Mouse (Mus musculus): Measurements from ENCODE around the gene Znrf1. TPM values are rescaled to one million over a fixed set of nuclear protein-coding genes. Genes with fewer than 3 reads are reported as not detected.

Gene Znrf1
- total and polyA plus RNA-seq, 3 experiments: 9.3 to 21.2 (median 9.5) TPM

DNA sequence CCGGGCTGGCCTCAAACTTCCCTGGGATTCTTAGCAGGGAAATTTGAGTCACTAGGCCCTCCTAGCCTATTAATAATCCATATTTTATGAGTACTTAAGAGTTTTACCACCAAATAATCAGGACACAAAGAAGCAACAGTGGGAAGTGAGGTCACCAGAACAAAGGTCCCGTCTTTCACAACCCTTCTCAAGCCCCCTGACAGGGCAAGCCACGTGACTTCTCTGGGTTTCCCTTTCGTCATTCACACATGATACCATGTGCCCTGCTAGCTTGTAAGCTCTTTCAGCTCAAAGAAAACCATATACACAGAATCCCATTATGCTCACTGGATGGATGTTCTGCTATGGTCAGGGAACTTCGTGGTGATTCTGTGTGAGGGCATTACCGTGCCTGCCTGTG, 81.9 kb downstream of the Znrf1 start:
- no peaks in the 10 kb centered on the region for H3K27me3 ChIP-seq (replicated peaks)
- in situ Hi-C loops (cut with MboI; ENCODE audit: low pct_ligation_motif_present, low pct_unique_long_range_greater_than_20kb, low sequenced_read_pairs): no loop called here
- H3K4me2 ChIP-seq (ENCODE audit: insufficient read depth, low read depth, poor library complexity, severe bottlenecking): no peak overlapping the region
- DNase-seq (ENCODE audit: extremely low read depth): no peak
- H3K79me2 ChIP-seq (replicated peaks; ENCODE audit: control insufficient read depth, extremely low read depth, insufficient read depth, poor library complexity, severe bottlenecking): no peaks in the 10 kb centered on the region
- no peaks in the 10 kb centered on the region for H3K4me1 ChIP-seq (ENCODE audit: control insufficient read depth in 1 of 2, insufficient read depth in 2 of 2)
- no peak for TF ChIP-seq CTCF (conservative IDR thresholded peaks at IDR 0.05 in 1 of 2, IDR thresholded peaks at IDR 0.05 in 1 of 2; ENCODE audit: low read depth in 2 of 2, low read length in 2 of 2)
- TF ChIP-seq POLR2AphosphoS2 (IDR thresholded peaks at IDR 0.05; ENCODE audit: low read depth, low read length): no peak
- no peak for TF ChIP-seq RAD21 (IDR thresholded peaks at IDR 0.05; ENCODE audit: low read depth, low read length)
- TF ChIP-seq NRF1 (IDR thresholded peaks at IDR 0.05; ENCODE audit: low read depth, low read length): no peak
- no peak for TF ChIP-seq ZC3H11A (IDR thresholded peaks at IDR 0.05; ENCODE audit: low read depth, low read length)
- no peak for TF ChIP-seq NELFE (IDR thresholded peaks at IDR 0.05; ENCODE audit: low read depth, low read length)
- TF ChIP-seq BHLHE40 (IDR thresholded peaks at IDR 0.05; ENCODE audit: low read depth, low read length): no peak
- no peak for TF ChIP-seq EP300 (IDR thresholded peaks at IDR 0.05; ENCODE audit: low read length)
- TF ChIP-seq POLR2A (IDR thresholded peaks at IDR 0.05; ENCODE audit: low read depth, low read length): no peak
- no peak for TF ChIP-seq JUN (IDR thresholded peaks at IDR 0.05; ENCODE audit: insufficient read depth, low read depth, low read length)
- no peak for TF ChIP-seq MAFK (IDR thresholded peaks at IDR 0.05; ENCODE audit: insufficient replicate concordance, low read length)
- TF ChIP-seq MAZ (IDR thresholded peaks at IDR 0.05; ENCODE audit: low read depth, low read length): no peak
- TF ChIP-seq PAX5 (IDR thresholded peaks at IDR 0.05; ENCODE audit: low read length): no peak
- TF ChIP-seq SIN3A (IDR thresholded peaks at IDR 0.05; ENCODE audit: low read length): no peak
- no peak for TF ChIP-seq JUND (conservative IDR thresholded peaks at IDR 0.05; ENCODE audit: low read depth, low read length)
- no peak for TF ChIP-seq UBTF (IDR thresholded peaks at IDR 0.05; ENCODE audit: low read depth, low read length)
- TF ChIP-seq MEF2A (IDR thresholded peaks at IDR 0.05; ENCODE audit: borderline replicate concordance, low read depth, low read length): no peak
- TF ChIP-seq TBP (conservative IDR thresholded peaks at IDR 0.05; ENCODE audit: low read depth, low read length): no peak
- H3K9me3 ChIP-seq (replicated peaks; ENCODE audit: low read length): no peaks in the 10 kb centered on the region
- dilution Hi-C loops (cut with MboI; ENCODE audit: extremely low pct_ligation_motif_present, extremely low pct_unique_long_range_greater_than_20kb, low sequenced_read_pairs): no loop called here
- H3K27ac ChIP-seq (ENCODE audit: insufficient read depth, low read depth): no peak overlapping the region
- H3K9ac ChIP-seq (ENCODE audit: insufficient read depth, low read depth): no peak overlapping the region
- H3K36me3 ChIP-seq (replicated peaks in 1 of 2; ENCODE audit: control insufficient read depth in 1 of 2, insufficient read depth in 1 of 2, low read length in 1 of 2): peaks cover 0 to 55% of the 10 kb centered on the region in 2 experiments
- no peak overlapping the region for H3K4me3 ChIP-seq (replicated peaks in 1 of 3; ENCODE audit: low read depth in 2 of 3, low read length in 2 of 3, poor library complexity in 1 of 3)

DNA sequence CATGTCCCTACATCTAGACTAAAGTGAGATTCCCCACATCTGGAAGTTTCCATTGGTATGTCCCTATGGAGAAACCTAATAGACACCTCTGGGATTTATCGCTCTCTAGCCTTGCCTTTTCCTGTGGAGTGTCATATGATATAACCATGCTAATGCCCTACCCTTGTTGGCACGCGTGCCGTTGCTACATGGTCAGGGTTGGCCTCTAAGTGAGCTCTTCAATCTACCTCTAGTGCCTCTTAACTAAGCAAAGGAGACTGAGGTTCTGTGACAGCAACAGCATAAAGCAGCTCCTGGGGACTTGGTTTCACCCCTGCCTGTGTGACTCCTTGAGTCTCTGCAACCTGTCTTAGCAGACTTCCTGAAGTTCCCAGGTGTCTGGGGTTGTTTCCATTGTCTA, 82.4 kb downstream of the Znrf1 start:
- Histone ChIP-seq H3K9me3 (replicated peaks; ENCODE audit: low read length) (no peaks in the 10 kb centered on the region), H3K79me2 (replicated peaks; ENCODE audit: control insufficient read depth, extremely low read depth, insufficient read depth, poor library complexity, severe bottlenecking) (no peaks in the 10 kb centered on the region), H3K9ac (ENCODE audit: insufficient read depth, low read depth) (no peak overlapping the region), H3K36me3 (replicated peaks in 1 of 2; ENCODE audit: control insufficient read depth in 1 of 2, insufficient read depth in 1 of 2, low read length in 1 of 2) (peaks cover 0 to 53% of the 10 kb centered on the region in 2 experiments), H3K27ac (ENCODE audit: insufficient read depth, low read depth) (no peak overlapping the region), H3K27me3 (replicated peaks) (no peaks in the 10 kb centered on the region), H3K4me3 (replicated peaks in 1 of 3; ENCODE audit: low read depth in 2 of 3, low read length in 2 of 3, poor library complexity in 1 of 3) (no peak overlapping the region), H3K4me1 (ENCODE audit: control insufficient read depth in 1 of 2, insufficient read depth in 2 of 2) (no peaks in the 10 kb centered on the region), H3K4me2 (ENCODE audit: insufficient read depth, low read depth, poor library complexity, severe bottlenecking) (no peak overlapping the region)
- dilution Hi-C loops (cut with MboI; ENCODE audit: extremely low pct_ligation_motif_present, extremely low pct_unique_long_range_greater_than_20kb, low sequenced_read_pairs): no loop called here
- TF ChIP-seq RCOR1 (conservative IDR thresholded peaks at IDR 0.05; ENCODE audit: low read depth, low read length) (no peak), PAX5 (IDR thresholded peaks at IDR 0.05; ENCODE audit: low read length) (no peak), UBTF (IDR thresholded peaks at IDR 0.05; ENCODE audit: low read depth, low read length) (no peak), E2F4 (IDR thresholded peaks at IDR 0.05; ENCODE audit: insufficient replicate concordance, low read depth, low read length) (no peak), EP300 (IDR thresholded peaks at IDR 0.05; ENCODE audit: low read length) (no peak), USF2 (conservative IDR thresholded peaks at IDR 0.05; ENCODE audit: low read depth, low read length) (no peak), SMC3 (IDR thresholded peaks at IDR 0.05; ENCODE audit: low read depth, low read length) (no peak), GABPA (IDR thresholded peaks at IDR 0.05; ENCODE audit: insufficient replicate concordance, low read depth, low read length) (no peak), IRF4 (IDR thresholded peaks at IDR 0.05; ENCODE audit: low read depth, low read length) (no peak), MAFK (IDR thresholded peaks at IDR 0.05; ENCODE audit: insufficient replicate concordance, low read length) (no peak), POLR2A (IDR thresholded peaks at IDR 0.05; ENCODE audit: low read depth, low read length) (no peak)
- no peak for DNase-seq (ENCODE audit: extremely low read depth)
- in situ Hi-C loops (cut with MboI; ENCODE audit: low pct_ligation_motif_present, low pct_unique_long_range_greater_than_20kb, low sequenced_read_pairs): no loop called here
